Mouse (Mus musculus) adrenal gland, adult 8-10 months (tissue): ENCODE results near the gene Rbm8a. TPM values are rescaled to one million over a fixed set of nuclear protein-coding genes. Genes with fewer than 3 reads are reported as not detected.

Source experiments
- DNase-seq: peaks from one replicate; pipeline ENCODE4 v3.0.0; 2022
- total RNA-seq, 4 experiments: library from RNA; stranded (reverse); gene quantifications; 2 replicates each; pipeline ENCODE4 v1.2.4; 2022

The Rbm8a gene
- 100 to 1,000 TPM in 1 of 4 experiments, 10 to 100 TPM in 3; 54.6 to 101 (median 71.7) TPM for total RNA-seq

GRCm38 (mm10) chr3:96629729-96630600 lies at the start of gene Rbm8a:
Gene Rbm8a (plus strand): TSS chr3:96629933.
- DNase-seq = peak; percentile 95

DNA sequence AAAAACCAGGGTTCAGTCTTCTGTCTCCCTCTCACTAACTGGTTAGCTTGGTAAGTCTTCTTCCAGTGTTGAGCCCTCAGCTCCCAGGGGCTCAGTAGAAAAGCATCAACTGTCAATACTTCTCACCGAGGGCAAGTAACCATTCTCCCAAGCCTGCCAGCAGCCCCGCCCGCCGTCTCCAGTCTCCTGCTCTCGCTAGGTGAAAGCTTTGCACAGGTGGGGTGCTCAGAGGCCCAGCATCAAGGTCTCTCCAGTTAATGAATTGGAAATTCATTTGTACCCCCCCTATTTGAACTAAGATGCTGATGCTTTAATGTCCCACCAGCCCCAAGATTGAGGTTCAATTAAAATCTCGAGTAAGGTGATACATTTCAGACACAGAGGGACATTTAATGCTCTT lies 48.6 kb upstream of the Rbm8a start:
- no peak for DNase-seq

DNA sequence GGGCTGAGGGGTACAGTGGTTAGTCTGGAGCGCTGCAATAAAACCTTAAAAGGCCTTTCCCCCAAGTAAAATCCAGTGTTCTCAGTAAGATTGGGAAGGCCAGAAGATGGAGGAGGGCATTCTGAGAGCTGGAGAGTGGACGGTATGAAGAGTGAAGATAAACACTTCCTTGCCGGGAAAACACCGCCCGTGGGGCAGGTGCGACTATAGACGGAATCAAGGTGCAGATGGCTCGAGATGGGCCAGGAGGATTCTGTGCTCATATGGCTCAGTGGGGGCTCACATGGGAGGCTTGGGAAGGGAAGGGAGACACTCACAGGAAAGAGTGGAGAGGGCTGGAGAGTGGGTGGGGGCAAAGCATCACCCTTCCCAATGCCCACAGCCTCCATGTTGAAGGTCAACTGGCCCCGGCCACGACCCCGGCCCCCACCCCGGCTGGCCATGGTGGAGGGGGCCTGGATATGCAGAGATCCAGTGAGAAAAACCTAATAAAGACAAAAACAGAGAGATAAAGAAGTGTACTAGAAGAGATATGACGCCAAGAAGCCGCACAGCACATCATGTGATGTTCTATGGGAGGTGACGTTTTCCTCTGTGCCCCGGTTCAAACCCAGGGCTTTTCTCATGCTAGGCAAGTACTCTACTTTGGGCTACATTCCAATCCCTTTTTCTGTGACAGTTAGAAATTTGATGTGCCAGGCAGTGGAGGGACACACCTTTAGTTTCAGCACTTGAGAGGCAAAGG lies 47.8 kb upstream of the Rbm8a start:
- no peak for DNase-seq

GRCm38 (mm10) chr3:96583386-96583785 lies 46.3 kb upstream of the Rbm8a start:
- no peak for DNase-seq

DNA sequence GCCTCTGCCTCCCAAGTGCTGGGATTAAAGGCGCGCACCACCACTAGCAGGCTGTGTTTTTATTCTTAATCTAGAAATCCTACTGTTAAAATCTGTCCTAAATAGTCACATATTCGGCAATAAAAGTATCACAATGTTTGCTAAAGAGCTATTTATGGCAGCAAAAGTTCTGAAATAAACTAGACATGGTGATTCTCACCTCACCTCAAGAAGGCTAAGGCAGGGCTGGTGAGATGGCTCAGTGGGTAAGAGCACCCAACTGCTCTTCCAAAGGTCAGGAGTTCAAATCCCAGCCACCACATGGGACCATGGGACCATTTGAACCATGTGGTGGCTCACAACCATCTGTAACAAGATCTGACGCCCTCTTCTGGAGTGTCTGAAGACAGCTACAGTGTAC lies 39.1 kb upstream of the Rbm8a start:
- DNase-seq = no peak

DNA sequence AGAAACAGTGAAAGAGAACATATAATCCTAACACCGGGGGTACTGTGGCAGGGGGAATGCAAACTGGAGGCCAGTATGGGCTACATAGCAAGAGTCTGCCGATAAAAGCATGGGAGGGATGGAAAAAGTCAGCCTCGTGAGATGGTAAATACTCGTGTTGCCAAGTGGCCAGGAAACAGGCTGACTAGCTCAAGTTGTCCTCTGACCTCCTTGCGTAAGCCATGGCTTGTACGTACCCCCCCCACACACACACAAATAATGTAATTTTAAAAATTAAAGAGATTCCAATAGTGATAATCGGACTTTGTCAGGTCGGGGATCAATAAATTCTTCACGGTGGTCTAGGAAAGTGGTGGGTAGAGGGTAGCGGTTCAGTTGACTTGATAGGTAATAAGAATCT lies 36.4 kb upstream of the Rbm8a start:
- DNase-seq = no peak

DNA sequence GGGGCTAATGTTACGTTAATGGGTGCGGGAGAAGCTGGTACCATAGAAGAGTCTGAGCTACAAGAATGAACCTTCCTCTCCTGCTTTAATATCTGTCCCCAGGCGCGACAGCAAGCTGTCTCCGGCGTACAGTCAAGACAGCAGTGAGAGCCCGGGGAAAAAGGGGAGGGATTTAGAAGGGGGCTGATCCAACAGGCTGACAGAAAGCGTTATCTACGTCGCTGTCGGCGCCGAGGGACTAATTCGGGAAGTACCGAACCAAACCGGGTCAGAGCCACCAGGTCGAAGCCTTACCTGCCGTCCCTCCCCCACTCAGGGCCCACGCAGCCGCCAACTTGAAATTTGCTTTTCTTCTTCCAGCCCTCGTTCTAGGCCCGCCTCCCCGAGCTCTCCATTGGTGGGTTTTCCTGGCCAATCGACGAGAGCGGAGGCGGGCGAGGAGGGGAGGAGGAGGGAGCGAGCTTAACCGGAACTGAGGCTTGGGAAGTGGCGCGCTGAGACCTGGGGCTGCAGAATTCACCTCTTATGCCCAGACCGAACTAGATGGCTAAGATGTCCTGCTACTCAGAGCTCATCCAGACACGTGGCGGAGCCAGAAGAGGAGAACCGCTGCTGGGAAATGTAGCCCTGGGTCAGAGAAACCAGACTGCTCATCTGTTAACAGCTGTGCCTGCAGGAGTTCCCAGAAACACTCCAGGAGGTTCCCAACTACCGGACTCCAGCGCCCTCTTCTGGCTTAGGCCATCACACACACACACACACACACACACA lies 35.8 kb upstream of the Rbm8a start, which contains the start of gene Polr3gl:
Gene Polr3gl (minus strand): TSS at position 392 of the 771 bp plus-strand sequence.
- DNase-seq = peak; percentile 91

- no peak for DNase-seq
Measured at GRCm38 (mm10) chr3:96594851-96595250, 34.9 kb upstream of the Rbm8a start.

DNA sequence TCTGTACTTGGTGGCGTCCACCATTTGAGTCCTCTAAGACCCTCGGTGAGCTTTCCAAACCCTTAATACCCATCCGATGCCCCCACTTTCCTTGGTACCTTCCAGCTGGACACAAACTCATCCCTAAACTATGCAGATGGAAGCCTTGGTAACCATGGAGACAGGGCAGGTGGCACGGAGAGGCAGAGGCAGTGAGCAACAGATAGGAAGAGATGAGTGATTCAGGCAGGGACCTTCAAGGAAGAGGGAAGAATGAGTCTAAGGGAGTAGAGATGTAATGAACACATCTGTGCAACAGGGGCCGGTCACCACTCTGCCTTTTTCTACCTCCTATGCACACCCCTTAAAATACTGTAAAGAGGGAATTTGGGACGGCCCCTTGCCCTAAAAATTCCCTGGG lies 34.1 kb upstream of the Rbm8a start:
- DNase-seq = no peak

- no peak for DNase-seq
Measured at GRCm38 (mm10) chr3:96596228-96596707, 33.5 kb upstream of the Rbm8a start, which contains the start of gene Ankrd34a. Gene Ankrd34a (plus strand): TSS chr3:96596636.

DNA sequence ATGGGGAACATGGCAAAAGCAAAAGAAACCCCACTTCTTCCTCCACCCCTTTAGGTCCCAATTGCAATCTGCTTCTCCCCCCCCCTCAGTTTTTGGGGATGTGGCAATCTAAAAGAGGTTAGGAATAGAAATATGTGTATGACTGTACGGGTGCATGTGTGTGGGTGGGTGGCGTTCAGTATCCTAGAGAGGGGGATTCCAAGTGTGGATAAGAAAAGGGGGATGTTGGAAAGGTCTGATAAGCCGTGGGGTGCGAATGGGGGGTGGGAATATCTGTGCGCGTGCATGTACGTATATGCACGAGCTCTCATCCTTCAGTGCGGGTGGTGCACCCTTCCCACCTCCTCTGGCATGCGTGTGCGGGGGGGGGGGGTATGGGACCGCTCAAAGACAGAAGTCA lies 32.9 kb upstream of the Rbm8a start:
- DNase-seq = no peak

DNA sequence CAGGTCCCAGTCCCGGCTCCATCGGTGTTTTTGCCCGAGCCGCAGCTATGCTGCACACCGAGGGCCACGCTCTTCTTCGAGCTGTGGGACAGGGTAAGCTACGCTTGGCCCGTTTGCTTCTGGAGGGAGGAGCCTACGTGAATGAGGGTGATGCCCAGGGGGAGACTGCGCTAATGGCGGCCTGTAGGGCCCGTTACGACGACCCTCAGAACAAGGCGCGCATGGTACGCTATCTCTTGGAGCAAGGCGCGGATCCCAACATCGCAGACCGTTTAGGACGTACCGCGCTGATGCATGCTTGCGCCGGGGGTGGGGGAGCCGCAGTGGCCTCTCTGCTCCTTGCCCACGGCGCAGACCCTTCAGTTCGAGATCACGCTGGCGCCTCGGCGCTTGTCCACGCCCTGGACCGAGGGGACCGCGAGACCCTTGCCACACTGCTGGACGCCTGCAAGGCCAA lies 32.3 kb upstream of the Rbm8a start:
- no peak for DNase-seq

GRCm38 (mm10) chr3:96598156-96599068 lies 31.3 kb upstream of the Rbm8a start:
- peak; percentile 74 for DNase-seq

- DNase-seq = no peak
Measured at GRCm38 (mm10) chr3:96599069-96599393, 30.7 kb upstream of the Rbm8a start.

DNA sequence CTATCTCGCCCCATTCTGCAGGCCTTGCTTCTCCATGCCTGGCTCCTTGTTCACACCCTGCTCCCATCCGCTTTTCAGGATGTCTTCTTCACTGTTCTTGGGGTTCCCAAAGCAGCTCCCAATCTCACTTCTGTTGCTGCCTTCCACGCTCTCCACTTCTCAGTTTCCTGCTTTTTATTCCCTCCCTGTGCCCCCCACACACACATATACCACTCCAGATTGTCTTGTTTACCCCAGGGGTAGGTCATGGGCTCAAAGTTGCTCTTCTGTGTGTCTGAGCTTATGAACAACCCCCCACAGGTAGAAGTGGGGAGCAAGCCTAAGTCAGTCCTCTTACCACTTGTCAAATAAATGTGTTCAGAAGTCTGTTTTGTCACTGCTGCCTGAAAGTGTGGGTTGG lies 30.3 kb upstream of the Rbm8a start:
- no peak for DNase-seq

DNA sequence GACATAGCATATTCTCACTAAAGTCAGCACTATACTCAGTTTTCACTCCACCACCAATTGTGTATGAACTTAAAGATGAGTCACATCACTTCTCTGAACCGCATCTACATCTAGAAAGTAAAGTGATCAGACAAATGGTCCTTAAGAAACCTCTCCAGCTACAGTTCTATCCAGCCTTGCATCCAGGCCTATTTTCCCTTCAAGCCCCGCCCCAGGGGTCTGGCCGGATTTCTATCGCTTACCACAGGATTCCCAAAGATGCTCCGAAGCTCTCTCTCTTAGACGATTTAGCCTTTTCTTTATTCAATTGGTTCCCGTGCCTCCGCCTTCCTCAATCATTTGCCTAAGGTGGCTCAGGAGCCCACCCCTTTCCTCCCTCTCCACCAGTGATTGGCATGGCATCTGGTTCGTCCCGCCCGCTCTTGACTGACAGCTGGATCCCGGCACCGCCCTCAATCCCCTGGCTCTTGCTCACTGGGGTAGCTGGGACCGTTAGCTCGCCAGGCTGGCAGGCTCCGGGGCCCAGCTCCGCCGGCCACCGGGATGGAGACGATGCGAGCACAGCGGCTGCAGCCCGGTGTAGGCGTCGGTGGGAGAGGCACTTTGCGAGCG lies 29.0 kb upstream of the Rbm8a start, which contains the start of gene Lix1l:
Gene Lix1l (plus strand): TSS at position 511 of the 612 bp plus-strand sequence.
- DNase-seq = peak; percentile 96

GRCm38 (mm10) chr3:96601251-96601787 lies 28.4 kb upstream of the Rbm8a start:
- DNase-seq = peak; percentile 74

- DNase-seq = no peak
Measured at GRCm38 (mm10) chr3:96601941-96602703, 27.6 kb upstream of the Rbm8a start.

DNA sequence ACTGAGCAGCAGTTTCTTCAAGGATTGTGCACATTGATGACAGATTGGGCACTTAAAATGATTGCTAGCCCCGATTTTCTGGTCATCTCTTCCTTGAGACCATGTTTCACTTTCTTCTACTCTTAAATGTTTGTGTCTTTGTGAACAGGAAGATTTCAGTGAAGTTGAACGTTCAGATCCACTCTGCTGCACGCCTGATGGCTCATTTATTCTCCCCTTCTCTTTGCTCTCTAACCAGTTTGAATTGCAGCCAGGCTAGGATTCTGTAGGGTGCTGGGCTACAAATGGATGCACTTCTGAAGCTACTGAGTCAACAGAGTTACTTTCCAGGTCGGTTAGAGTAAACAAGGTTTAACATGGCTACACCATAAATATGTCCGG lies 27.0 kb upstream of the Rbm8a start:
- no peak for DNase-seq

- no peak for DNase-seq
Measured at GRCm38 (mm10) chr3:96603311-96603710, 26.4 kb upstream of the Rbm8a start.
